Mouse (Mus musculus) MEL (cell line): ENCODE measurements at regions not wholly inside any gene's neighbourhood (a gene's known extent, or its start where the extent isn't known, plus 50 kb on each side); places are given as distances from the start of the nearest gene placed in this dataset.

Source experiments
- CHD2 ChIP-seq: IDR thresholded peaks from 2 replicates; pipeline ENCODE4 v1.6.1; 2011; ENCODE audit warnings: low read length, improper control_type of control experiment
- CTCF ChIP-seq, 3 experiments: IDR thresholded peaks in 2 of 3; conservative IDR thresholded peaks in 1 of 3; 2 replicates each; pipeline ENCODE4 v1.5.1; 2011 to 2012; ENCODE audit warnings: low read length in 3 of 3, low read depth in 2 of 3, mild to moderate bottlenecking in 2 of 3, improper control_type of control experiment in 1 of 3, inconsistent platforms in 1 of 3, mixed read lengths in 1 of 3, moderate library complexity in 1 of 3; ENCODE audit not compliant: control insufficient read depth in 1 of 3, insufficient read depth in 1 of 3, poor library complexity in 1 of 3, severe bottlenecking in 1 of 3
- MAFK ChIP-seq: IDR thresholded peaks from 2 replicates; pipeline ENCODE4 v1.6.1; 2011; ENCODE audit warnings: low read depth, mild to moderate bottlenecking, low read length, improper control_type of control experiment, borderline replicate concordance
- MAX ChIP-seq: IDR thresholded peaks from 2 replicates; pipeline ENCODE4 v1.6.1; 2011; ENCODE audit warnings: low read length, improper control_type of control experiment
- MAZ ChIP-seq: IDR thresholded peaks from 2 replicates; pipeline ENCODE4 v1.6.1; 2012; ENCODE audit warnings: low read depth, mild to moderate bottlenecking, inconsistent platforms, low read length, improper control_type of control experiment
- MXI1 ChIP-seq: IDR thresholded peaks from 2 replicates; pipeline ENCODE4 v1.6.1; 2011; ENCODE audit warnings: mild to moderate bottlenecking, low read depth, low read length, improper control_type of control experiment
- POLR2A ChIP-seq, 2 experiments: IDR thresholded peaks; 2 replicates each; pipeline ENCODE4 v1.6.1; 2011 to 2012; ENCODE audit warnings: low read length in 2 of 2, mild to moderate bottlenecking in 2 of 2, control low read depth in 1 of 2, improper control_type of control experiment in 1 of 2, low read depth in 1 of 2, moderate library complexity in 1 of 2; ENCODE audit not compliant: control insufficient read depth in 1 of 2, insufficient read depth in 1 of 2, poor library complexity in 1 of 2

- TF ChIP-seq MAZ, result no peak
- no peak for TF ChIP-seq POLR2A (IDR thresholded peaks at IDR 0.05; ENCODE audit: control insufficient read depth in 1 of 2, insufficient read depth in 1 of 2, low read depth in 1 of 2, low read length in 2 of 2, poor library complexity in 1 of 2)
- no peak for TF ChIP-seq MAFK
- TF ChIP-seq MXI1, result no peak
- no peak for TF ChIP-seq CTCF (IDR thresholded peaks at IDR 0.05 in 2 of 3, conservative IDR thresholded peaks at IDR 0.05 in 1 of 3; ENCODE audit: control insufficient read depth in 1 of 3, insufficient read depth in 1 of 3, low read depth in 2 of 3, low read length in 3 of 3, poor library complexity in 1 of 3, severe bottlenecking in 1 of 3)
- no peak for TF ChIP-seq MAX
- no peak for TF ChIP-seq CHD2
These were observed 339.8 kb upstream of the Cdh18 start for GRCm38 (mm10) chr15:22208991-22209390.
